Mouse (Mus musculus): ENCODE data around the gene A230050P20Rik. TPM values are rescaled to one million over a fixed set of nuclear protein-coding genes. Genes with fewer than 3 reads are reported as not detected.

Gene A230050P20Rik
- polyA plus RNA-seq, 1 experiment: 82.8 TPM

GRCm38 (mm10) chr9:20861821-20862220, 6.6 kb upstream of the A230050P20Rik start:
- Histone ChIP-seq H3K4me1 (ENCODE audit: control insufficient read depth, insufficient read depth, insufficient read length) (no peaks in the 10 kb centered on the region), H3K4me3 (ENCODE audit: extremely low read depth, insufficient read depth, insufficient read length) (no peak overlapping the region), H3K27me3 (ENCODE audit: control insufficient read depth, insufficient read depth, low read length) (no peaks in the 10 kb centered on the region), H3K27ac (ENCODE audit: insufficient read depth, low read length) (no peak overlapping the region), H3K36me3 (ENCODE audit: control insufficient read depth, insufficient read depth, low read length) (no peaks in the 10 kb centered on the region)
- DNase-seq (ENCODE audit: low read depth in 1 of 2, low spot score in 2 of 2): peak in 1 of 2 experiments; percentile 35
- WGBS: 9% methylated on average over 4 of the region's 4 CpGs
- TF ChIP-seq CTCF (IDR thresholded peaks at IDR 0.05; ENCODE audit: extremely low read depth, insufficient read depth, insufficient read length, insufficient replicate concordance) (peak; percentile 24; the same call in 1 of the 2 replicates), POLR2A (IDR thresholded peaks at IDR 0.05; ENCODE audit: low read depth, low read length) (no peak)

GRCm38 (mm10) chr9:20862225-20862624, 6.2 kb upstream of the A230050P20Rik start:
- no peak for TF ChIP-seq POLR2A (IDR thresholded peaks at IDR 0.05; ENCODE audit: low read depth, low read length)
- TF ChIP-seq CTCF (IDR thresholded peaks at IDR 0.05; ENCODE audit: extremely low read depth, insufficient read depth, insufficient read length, insufficient replicate concordance): no peak
- no peaks in the 10 kb centered on the region for H3K27me3 ChIP-seq (ENCODE audit: control insufficient read depth, insufficient read depth, low read length)
- H3K36me3 ChIP-seq (ENCODE audit: control insufficient read depth, insufficient read depth, low read length): no peaks in the 10 kb centered on the region
- no peak for DNase-seq (ENCODE audit: low read depth in 1 of 2, low spot score in 2 of 2)
- H3K27ac ChIP-seq (ENCODE audit: insufficient read depth, low read length): no peak overlapping the region
- no peaks in the 10 kb centered on the region for H3K4me1 ChIP-seq (ENCODE audit: control insufficient read depth, insufficient read depth, insufficient read length)
- 60% methylated on average over 4 of the region's 4 CpGs for WGBS
- H3K4me3 ChIP-seq (ENCODE audit: extremely low read depth, insufficient read depth, insufficient read length): no peak overlapping the region

GRCm38 (mm10) chr9:20866879-20867278, 1.6 kb upstream of the A230050P20Rik start:
- no peak for DNase-seq (ENCODE audit: low read depth in 1 of 2, low spot score in 2 of 2)
- 66% methylated on average over 3 of the region's 3 CpGs for WGBS
- Histone ChIP-seq H3K36me3 (ENCODE audit: control insufficient read depth, insufficient read depth, low read length) (0 out of 2 replicates have a peak, but pooled peaks cover 3% of the 10 kb centered on the region), H3K27me3 (ENCODE audit: control insufficient read depth, insufficient read depth, low read length) (no peaks in the 10 kb centered on the region), H3K4me3 (ENCODE audit: extremely low read depth, insufficient read depth, insufficient read length) (no peak overlapping the region), H3K4me1 (ENCODE audit: control insufficient read depth, insufficient read depth, insufficient read length) (peaks cover 5% of the 10 kb centered on the region; the same call in 1 of the 2 replicates), H3K27ac (ENCODE audit: insufficient read depth, low read length) (no peak overlapping the region)
- TF ChIP-seq POLR2A (IDR thresholded peaks at IDR 0.05; ENCODE audit: low read depth, low read length) (no peak), CTCF (IDR thresholded peaks at IDR 0.05; ENCODE audit: extremely low read depth, insufficient read depth, insufficient read length, insufficient replicate concordance) (no peak)

- H3K27me3 ChIP-seq (ENCODE audit: control insufficient read depth, insufficient read depth, low read length): no peaks in the 10 kb centered on the region
- DNase-seq (ENCODE audit: low read depth in 1 of 2, low spot score in 2 of 2): no peak
- no peak overlapping the region for H3K27ac ChIP-seq (ENCODE audit: insufficient read depth, low read length)
- 6% methylated on average over 19 of the region's 19 CpGs for WGBS
- H3K4me3 ChIP-seq (ENCODE audit: extremely low read depth, insufficient read depth, insufficient read length): peak overlapping the region; percentile 87
- TF ChIP-seq POLR2A (IDR thresholded peaks at IDR 0.05; ENCODE audit: low read depth, low read length) (no peak), CTCF (IDR thresholded peaks at IDR 0.05; ENCODE audit: extremely low read depth, insufficient read depth, insufficient read length, insufficient replicate concordance) (no peak)
- H3K4me1 ChIP-seq (ENCODE audit: control insufficient read depth, insufficient read depth, insufficient read length): peaks cover 5% of the 10 kb centered on the region; the same call in 1 of the 2 replicates
- peaks cover 12% of the 10 kb centered on the region for H3K36me3 ChIP-seq (ENCODE audit: control insufficient read depth, insufficient read depth, low read length)
Measured at GRCm38 (mm10) chr9:20869246-20869645, 804 bp downstream of the A230050P20Rik start.

- TF ChIP-seq POLR2A (IDR thresholded peaks at IDR 0.05; ENCODE audit: low read depth, low read length) (no peak), CTCF (IDR thresholded peaks at IDR 0.05; ENCODE audit: extremely low read depth, insufficient read depth, insufficient read length, insufficient replicate concordance) (no peak)
- Histone ChIP-seq H3K27me3 (ENCODE audit: control insufficient read depth, insufficient read depth, low read length) (no peaks in the 10 kb centered on the region), H3K27ac (ENCODE audit: insufficient read depth, low read length) (no peak overlapping the region), H3K36me3 (ENCODE audit: control insufficient read depth, insufficient read depth, low read length) (peaks cover 12% of the 10 kb centered on the region), H3K4me3 (ENCODE audit: extremely low read depth, insufficient read depth, insufficient read length) (no peak overlapping the region), H3K4me1 (ENCODE audit: control insufficient read depth, insufficient read depth, insufficient read length) (peaks cover 5% of the 10 kb centered on the region; the same call in 1 of the 2 replicates)
- no peak for DNase-seq (ENCODE audit: low read depth in 1 of 2, low spot score in 2 of 2)
- 89% methylated on average over 12 of the region's 12 CpGs for WGBS
Measured at GRCm38 (mm10) chr9:20870211-20871173, 2.0 kb downstream of the A230050P20Rik start.

- Histone ChIP-seq H3K36me3 (ENCODE audit: control insufficient read depth, insufficient read depth, low read length) (peaks cover 12% of the 10 kb centered on the region), H3K4me3 (ENCODE audit: extremely low read depth, insufficient read depth, insufficient read length) (no peak overlapping the region), H3K4me1 (ENCODE audit: control insufficient read depth, insufficient read depth, insufficient read length) (peaks cover 5% of the 10 kb centered on the region; the same call in 1 of the 2 replicates), H3K27me3 (ENCODE audit: control insufficient read depth, insufficient read depth, low read length) (no peaks in the 10 kb centered on the region), H3K27ac (ENCODE audit: insufficient read depth, low read length) (no peak overlapping the region)
- no peak for TF ChIP-seq POLR2A (IDR thresholded peaks at IDR 0.05; ENCODE audit: low read depth, low read length)
- TF ChIP-seq CTCF (IDR thresholded peaks at IDR 0.05; ENCODE audit: extremely low read depth, insufficient read depth, insufficient read length, insufficient replicate concordance): no peak
- DNase-seq (ENCODE audit: low read depth in 1 of 2, low spot score in 2 of 2): no peak
- WGBS: 95% methylated on average over 10 of the region's 10 CpGs
Measured at GRCm38 (mm10) chr9:20872991-20873390, 4.5 kb downstream of the A230050P20Rik start.
